Mouse (Mus musculus) layer of hippocampus, postnatal 25 days (tissue): Measurements from ENCODE around the gene C2cd2. TPM values are rescaled to one million over a fixed set of nuclear protein-coding genes. Genes with fewer than 3 reads are reported as not detected.
A peak's percentile ranks its signal among the peaks of the same experiment; 100 is the strongest.
"Not testable (repeated sequence)": the region's sequence is repeated elsewhere in the genome, so short reads cannot be mapped to it uniquely, and the experiment has no call there.

ENCODE experiments used
- DNase-seq, 2 experiments: peaks; one replicate each; pipeline ENCODE4 v3.0.0; 2022; ENCODE audit warnings: mixed read lengths in 2 of 2, low spot score in 1 of 2; ENCODE audit errors: extremely low spot score in 1 of 2
- total RNA-seq, 2 experiments: library from RNA; stranded (reverse); gene quantifications; 2 replicates each; pipeline ENCODE4 v1.2.3; 2021

Gene C2cd2
- total RNA-seq, 2 experiments from 2014 or later = 17.6 to 17.7 TPM

DNA sequence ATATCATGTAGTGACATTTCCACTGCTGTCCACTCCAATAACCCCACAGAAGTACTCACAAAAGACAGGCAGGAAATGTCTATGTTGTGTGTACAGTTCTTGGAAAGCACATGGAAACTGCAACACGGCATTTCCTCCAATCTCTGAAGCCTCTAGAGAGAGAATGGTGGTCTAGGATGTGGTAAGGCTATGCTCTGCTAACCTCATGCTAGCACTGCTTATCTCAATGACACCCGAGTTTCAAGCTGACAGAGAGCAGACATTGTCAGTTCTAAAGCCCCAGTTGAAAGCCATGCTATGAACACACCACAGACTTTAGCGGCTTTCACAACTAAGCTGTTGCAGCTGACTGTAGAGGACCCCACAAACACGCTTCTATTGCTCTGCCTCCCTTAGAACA lies 13.6 kb downstream of the C2cd2 start:
- DNase-seq = no peak

DNA sequence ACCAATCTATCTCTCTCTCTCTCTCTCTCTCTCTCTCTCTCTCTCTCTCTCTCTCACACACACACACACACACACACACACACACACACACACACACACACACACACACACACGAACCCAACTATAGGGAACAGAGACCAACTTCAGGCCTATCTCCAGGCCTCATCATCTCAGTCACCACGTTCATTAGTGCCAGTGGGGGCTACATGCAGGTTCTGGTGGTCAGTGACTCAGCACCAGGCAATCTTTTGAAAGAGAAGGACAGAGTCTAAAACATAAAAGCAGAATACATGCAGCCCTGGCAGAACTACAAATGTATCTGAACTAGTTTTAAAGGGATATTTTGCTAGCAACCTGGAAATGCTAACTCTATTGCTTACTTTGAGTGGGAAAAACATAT lies 15.4 kb downstream of the C2cd2 start:
- not testable (repeated sequence) for DNase-seq

DNA sequence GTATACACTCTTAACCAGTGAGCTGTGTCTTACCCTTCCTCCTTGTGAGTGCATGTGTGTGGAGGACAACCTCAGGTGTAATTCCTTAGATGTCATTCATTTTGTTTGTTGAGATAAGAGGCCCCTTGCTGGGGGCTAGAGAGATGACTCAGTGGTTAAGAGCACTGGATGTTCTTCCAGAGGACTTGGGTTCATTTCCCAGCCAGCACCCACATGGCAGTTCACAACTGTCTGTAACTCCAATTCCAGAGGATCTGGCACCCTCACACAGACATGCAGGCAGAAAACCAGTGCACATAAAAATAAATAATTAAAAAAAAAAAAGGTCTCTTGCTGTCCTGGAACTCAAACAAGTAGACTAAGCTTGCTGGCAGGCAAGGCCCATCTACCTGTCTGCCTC lies 20.6 kb downstream of the C2cd2 start:
- DNase-seq = no peak

- no peak for DNase-seq
These were observed 21.9 kb downstream of the C2cd2 start for GRCm38 (mm10) chr16:97940471-97940973.

DNA sequence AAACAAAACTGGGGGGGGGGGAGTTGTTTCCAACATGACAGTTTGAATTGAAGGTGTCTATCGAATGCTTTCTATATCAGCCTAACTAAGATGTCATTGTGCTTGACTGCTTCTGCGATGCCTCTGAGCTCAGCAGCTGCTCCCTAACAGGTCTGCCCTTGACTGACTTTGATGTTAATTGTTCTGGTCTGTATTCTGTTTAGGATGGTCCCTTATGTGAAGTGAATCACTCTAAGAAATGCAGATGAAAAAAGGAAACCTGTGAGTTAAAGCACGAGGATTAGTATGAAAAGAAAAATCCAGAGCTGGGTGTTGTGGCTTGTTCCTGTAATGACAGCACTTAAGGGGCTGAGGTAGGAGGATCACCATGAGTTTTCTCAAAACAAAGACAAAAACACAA lies 26.6 kb downstream of the C2cd2 start:
- DNase-seq = no peak

DNA sequence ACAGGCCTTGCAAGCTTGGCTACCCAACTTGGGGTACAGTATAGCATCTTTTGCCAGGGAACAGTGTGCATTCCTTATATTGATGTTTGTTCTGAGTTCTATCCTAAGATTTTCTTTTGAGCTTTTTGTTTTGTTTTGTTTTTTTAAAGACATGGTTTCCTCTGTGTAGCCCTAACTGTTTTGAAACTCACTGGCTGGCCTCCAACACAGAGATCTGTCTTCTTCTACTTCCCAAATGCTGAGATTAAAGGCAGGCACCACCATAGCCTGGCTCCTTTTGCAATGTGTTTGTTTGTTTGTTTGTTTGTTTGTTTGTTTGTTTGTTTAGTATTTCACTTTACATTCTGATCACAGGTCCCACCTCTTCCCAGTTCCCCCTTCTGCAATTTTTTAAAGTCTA lies 32.2 kb downstream of the C2cd2 start:
- DNase-seq = no peak

DNA sequence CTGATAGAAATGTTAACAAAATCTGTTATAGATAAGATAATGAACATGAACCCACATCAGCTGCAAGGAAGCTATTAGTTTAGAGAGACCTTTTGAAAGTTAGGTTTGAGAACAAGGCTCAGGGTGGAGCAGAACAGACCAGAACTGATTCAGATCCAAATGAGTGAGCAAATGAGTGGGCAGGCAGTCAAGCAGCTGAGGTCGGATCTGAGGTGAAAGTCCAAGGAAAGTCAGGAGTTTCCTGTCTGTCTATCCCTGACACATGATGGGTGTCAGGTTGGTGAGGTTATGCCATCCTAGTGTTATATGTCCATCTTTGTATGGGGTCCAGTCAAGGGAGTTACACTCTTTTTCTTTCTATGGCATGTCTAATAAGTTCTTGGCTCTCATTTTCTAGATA lies 32.9 kb downstream of the C2cd2 start:
- no peak for DNase-seq

GRCm38 (mm10) chr16:97927331-97927938 lies 35.0 kb downstream of the C2cd2 start:
- DNase-seq = no peak

GRCm38 (mm10) chr16:97926381-97926780 lies 36.0 kb downstream of the C2cd2 start:
- DNase-seq = no peak

- DNase-seq = no peak
These were observed 36.6 kb downstream of the C2cd2 start for GRCm38 (mm10) chr16:97925760-97926159.

DNA sequence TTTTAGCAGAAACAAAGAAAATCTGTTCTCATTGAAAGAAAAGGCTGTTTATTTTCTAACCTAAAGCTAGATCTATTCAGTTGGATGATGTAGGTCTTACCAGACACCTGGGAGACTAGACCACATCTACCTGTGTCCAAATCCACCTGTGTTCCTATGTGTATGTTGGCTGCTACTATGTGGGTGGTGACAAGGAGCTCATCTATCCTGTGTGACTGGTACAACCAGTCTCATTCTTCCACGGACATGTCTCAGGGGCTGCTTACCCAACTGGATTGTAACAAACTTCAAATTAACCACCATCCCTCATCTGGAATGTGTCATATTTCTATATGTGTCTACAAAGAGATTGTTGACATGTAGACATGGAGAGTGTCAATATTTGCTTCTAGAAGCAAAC lies 38.7 kb downstream of the C2cd2 start:
- no peak for DNase-seq

DNA sequence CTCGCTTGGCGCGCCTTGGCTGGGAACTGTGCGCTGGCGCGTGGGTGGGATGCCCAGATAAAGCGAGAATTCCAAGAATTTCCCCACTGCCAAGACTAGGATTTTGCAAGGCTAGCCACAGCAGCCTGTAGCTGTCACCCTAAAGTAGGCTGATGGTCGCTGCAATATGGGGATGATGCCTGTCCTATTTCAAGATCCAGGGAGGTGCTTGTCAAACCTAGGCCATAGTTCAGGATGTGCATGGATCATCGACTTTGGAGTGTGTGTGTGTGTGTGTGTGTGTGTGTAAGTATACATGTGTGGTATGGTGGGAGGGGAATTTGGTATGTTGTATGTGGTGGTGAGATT lies 39.6 kb downstream of the C2cd2 start:
- no peak for DNase-seq

DNA sequence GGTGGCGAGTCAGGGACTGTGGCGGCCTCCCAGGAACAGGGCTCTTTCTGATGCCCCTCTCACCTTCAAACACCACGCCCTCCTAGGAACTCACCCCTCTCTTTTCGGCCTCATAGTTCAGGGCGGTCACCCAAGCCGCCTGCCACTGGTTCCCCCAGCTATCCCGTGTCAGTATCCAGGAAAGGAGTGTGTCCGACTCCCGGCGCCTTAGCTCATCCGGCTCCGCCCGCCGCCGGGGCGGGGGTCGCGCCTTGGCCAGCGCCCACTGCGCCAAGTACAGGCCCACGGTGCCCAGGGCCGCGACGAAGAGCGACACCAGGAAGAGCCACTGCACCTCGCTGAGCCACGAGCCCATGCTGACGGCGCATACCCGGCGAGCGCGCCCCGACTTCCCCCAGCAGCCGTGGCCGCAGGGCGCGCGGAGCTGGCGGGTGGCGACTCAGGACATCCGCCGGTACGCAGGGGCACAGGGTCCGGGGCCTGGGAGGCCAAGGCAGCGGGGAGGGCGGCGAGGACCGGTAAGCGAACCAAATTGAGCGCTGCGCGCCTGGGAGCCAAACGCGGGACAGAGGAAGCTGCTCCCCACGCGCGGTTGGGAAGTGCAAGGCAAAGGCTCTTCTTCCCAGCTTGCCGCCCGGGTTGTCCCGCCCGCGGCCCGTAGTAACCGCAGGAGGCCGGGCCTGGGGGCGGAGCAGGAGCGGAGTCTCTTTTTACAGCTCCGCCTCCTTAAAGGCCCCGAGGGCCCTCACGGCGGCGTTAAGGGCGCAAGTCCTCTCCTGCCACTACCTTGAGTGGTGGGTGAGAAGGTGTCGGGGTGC lies 40.2 kb downstream of the C2cd2 start:
- peak; percentile 76 to 79 for DNase-seq

DNA sequence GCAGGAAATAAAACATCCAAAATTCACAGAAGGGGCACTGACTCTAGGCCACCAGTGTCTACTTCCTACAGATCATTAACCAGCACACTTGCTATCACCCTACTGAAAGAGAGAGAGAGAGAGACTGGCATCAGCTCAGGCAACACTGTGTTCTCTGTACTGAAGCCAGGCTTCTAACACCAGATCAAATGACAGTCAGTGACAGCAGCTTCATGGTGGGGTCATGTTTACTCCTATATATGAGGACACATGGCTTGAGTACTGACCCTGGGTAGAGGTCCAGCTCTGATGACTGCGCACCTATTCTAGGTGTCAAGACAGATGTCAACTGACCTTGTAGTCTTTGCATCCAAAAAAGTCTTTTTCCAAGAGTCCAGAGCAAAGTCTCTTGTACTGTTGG lies 41.8 kb downstream of the C2cd2 start:
- DNase-seq = no peak

DNA sequence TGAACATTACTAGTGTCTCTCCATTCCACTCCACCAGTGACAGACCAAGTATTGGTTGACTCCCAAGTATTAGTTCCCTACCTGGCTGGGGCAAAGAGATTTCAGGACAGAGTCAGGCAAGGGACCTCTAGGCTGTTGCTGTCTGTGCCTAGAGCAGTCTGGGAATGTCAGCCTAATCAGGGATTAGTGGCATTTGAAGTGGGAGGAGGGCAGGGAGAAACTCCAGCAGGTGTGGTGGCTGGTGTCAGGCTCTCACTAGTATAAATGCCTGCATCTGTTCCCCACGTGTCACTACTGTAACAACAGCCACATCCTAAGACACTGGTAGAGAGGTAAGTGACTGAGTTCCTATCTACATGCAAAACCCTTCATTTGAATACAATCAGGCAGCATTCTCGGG lies 42.6 kb downstream of the C2cd2 start:
- DNase-seq = no peak

GRCm38 (mm10) chr16:97912873-97913272 lies 49.5 kb downstream of the C2cd2 start:
- no peak for DNase-seq

GRCm38 (mm10) chr16:97909356-97909755 lies 53.0 kb downstream of the C2cd2 start:
- no peak for DNase-seq

- no peak for DNase-seq
These were observed 54.9 kb downstream of the C2cd2 start for GRCm38 (mm10) chr16:97907496-97907895.

DNA sequence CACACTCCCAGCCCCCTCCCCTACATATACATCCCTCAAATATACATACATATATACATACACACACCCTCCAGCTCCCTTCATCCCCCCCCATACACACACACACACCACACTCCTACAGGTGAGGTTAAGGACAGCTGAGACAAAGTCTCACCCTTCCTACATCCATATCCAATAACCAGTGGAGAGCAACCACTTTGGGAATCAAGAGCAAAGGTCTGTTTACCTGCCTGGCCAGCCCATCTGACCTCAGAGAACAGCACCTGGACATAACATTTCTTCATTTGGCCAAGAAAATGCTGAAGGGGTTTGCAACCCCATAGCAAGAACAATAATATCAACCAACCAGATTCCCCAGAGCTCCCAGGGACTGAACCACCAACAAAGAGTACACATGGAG lies 56.1 kb downstream of the C2cd2 start:
- no peak for DNase-seq

DNA sequence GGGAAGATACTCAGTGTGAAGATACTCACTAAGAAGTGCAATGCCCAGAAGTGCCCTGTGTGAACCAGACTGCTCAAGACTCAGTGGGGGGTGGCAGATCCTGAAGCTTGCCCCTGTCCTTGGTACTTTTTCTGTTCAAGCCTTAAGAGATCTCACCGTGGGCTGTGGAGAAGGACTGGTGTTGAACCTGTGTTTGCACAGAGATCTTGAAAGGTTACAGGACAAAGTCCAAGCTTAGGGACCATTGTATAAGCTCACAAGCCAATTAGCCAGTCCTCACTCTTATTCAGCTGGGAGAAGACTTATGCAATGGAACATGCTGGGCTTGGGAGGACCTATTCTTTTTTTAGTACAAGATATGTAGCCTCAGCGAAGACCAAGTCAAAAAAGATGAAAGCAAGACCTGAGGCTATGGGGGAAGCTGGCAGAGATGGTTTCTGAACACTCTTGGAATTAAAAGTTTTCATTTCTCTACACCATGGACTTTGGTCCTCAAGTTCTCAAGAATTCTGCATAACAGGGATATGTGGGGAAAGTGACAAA lies 56.9 kb downstream of the C2cd2 start:
- DNase-seq = no peak

- no peak for DNase-seq
These were observed 58.4 kb downstream of the C2cd2 start for GRCm38 (mm10) chr16:97904035-97904434.
